Mouse (Mus musculus) spleen, adult 2 months (tissue): ENCODE results near the gene Nmral1. TPM values are rescaled to one million over a fixed set of nuclear protein-coding genes. Genes with fewer than 3 reads are reported as not detected.

Source experiments
- DNase-seq, 2 experiments: peaks; one replicate each; pipeline versions ENCODE4 v3.0.0 to v3.0.0-alpha.2; 2012 to 2021; ENCODE audit warnings: low spot score in 2 of 2, low read depth in 1 of 2
- H3K27ac ChIP-seq: fragments of 200-500 bp; 2 replicates; pipeline ENCODE4 v1.5.1; 2012; ENCODE audit warnings: low read length, inconsistent platforms; ENCODE audit not compliant: insufficient read depth
- H3K27me3 ChIP-seq: fragments of 200-500 bp; 2 replicates; pipeline ENCODE4 v1.6.1; 2012; ENCODE audit warnings: mild to moderate bottlenecking, moderate library complexity, low read length, inconsistent platforms; ENCODE audit not compliant: control insufficient read depth, insufficient read depth
- H3K36me3 ChIP-seq: fragments of 200-500 bp; 2 replicates; pipeline ENCODE4 v1.6.1; 2012; ENCODE audit warnings: mild to moderate bottlenecking, low read length, inconsistent platforms; ENCODE audit not compliant: control insufficient read depth, insufficient read depth
- H3K4me1 ChIP-seq: fragments of 200-500 bp; 2 replicates; pipeline ENCODE4 v1.6.1; 2011; ENCODE audit warnings: inconsistent platforms; ENCODE audit not compliant: control insufficient read depth, insufficient read depth, insufficient read length
- H3K4me3 ChIP-seq: fragments of 200-500 bp; 2 replicates; pipeline ENCODE4 v1.5.1; 2011; ENCODE audit warnings: mild to moderate bottlenecking, inconsistent platforms; ENCODE audit not compliant: insufficient read depth, insufficient read length; ENCODE audit errors: extremely low read depth
- CTCF ChIP-seq: fragments of 200-500 bp; IDR thresholded peaks from 2 replicates; pipeline ENCODE4 v1.5.1; 2011; ENCODE audit warnings: mild to moderate bottlenecking, inconsistent platforms; ENCODE audit not compliant: insufficient read depth, insufficient read length, insufficient replicate concordance; ENCODE audit errors: extremely low read depth
- POLR2A ChIP-seq: fragments of 200-500 bp; IDR thresholded peaks from 2 replicates; pipeline ENCODE4 v1.6.1; 2011; ENCODE audit warnings: low read depth, low read length, inconsistent platforms
- WGBS: fragments of 180-500 bp; shearing (Covaris S2); methylation state at CpG from one replicate; pipeline ENCODE4 v1.1.7; 2018; 5-methylcytosine and 5-hydroxymethylcytosine counted together
- polyA plus RNA-seq: library from polyadenylated mRNA; depleted of rRNA; stranded (reverse); fragments of >200 nt; gene quantifications from 2 replicates; pipeline ENCODE4 v1.2.3, GENCODE M21; 2012; rRNA removed

Gene Nmral1
- polyA plus RNA-seq, 1 experiment, result 8.7 TPM

DNA sequence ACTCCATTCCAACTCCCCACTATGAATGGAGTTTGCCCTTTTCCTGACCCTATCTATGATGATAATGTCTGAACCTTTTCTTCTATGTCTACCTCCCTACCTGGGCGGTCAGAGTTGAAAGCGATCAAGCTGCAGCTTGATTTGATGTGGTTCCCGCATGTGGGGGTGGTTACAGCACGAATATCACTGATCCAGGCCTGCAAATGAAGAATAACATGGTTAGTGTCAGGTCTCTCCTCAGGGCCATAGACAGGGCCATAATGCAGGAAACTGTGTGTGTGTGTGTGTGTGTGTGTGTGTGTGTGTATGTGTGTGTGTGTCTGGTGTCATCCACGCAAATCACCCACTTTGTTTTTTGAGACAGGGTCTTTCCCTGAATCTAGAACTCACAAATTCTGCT lies 42.3 kb downstream of the Nmral1 start:
- Histone ChIP-seq H3K27ac (no peak overlapping the region), H3K27me3 (no peaks in the 10 kb centered on the region), H3K36me3 (peaks cover 8% of the 10 kb centered on the region), H3K4me3 (no peak overlapping the region), H3K4me1 (peaks cover 32% of the 10 kb centered on the region; the same call in 1 of the 2 replicates)
- WGBS, result 78% methylated on average over 5 of the region's 5 CpGs
- DNase-seq, result no peak
- TF ChIP-seq POLR2A (no peak), CTCF (no peak)

GRCm38 (mm10) chr16:4674091-4674490 lies 45.1 kb downstream of the Nmral1 start:
- TF ChIP-seq CTCF (no peak), POLR2A (no peak)
- H3K4me1 ChIP-seq, result peaks cover 32% of the 10 kb centered on the region; the same call in 1 of the 2 replicates
- no peak overlapping the region for H3K4me3 ChIP-seq
- DNase-seq, result peak; percentile 61 to 69
- 8% methylated on average over 4 of the region's 4 CpGs for WGBS
- H3K27ac ChIP-seq, result peak overlapping the region; percentile 73
- peaks cover 14% of the 10 kb centered on the region for H3K36me3 ChIP-seq
- H3K27me3 ChIP-seq, result no peaks in the 10 kb centered on the region

DNA sequence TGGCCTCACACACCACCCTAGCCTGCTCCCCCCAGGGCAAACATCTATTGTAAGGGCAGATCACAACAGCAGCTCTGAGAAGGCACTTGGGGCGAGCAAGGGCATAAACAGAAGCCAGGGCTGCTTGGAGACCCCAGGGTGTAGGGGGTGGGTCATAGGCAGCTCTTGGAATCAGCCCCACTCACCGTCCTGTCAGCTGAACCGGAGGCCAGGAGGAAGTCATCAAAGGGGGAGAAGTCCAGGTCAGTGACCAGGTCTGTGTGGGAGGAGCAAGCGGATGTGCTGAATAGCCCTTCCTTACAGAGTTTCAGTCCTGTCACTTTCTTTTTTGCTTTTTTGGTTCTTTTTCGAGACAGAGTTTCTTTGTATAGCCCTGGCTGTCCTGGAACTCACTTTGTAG lies 48.8 kb downstream of the Nmral1 start:
- 92% methylated on average over 5 of the region's 5 CpGs for WGBS
- Histone ChIP-seq H3K4me1 (peaks cover 13% of the 10 kb centered on the region; the same call in 1 of the 2 replicates), H3K27me3 (no peaks in the 10 kb centered on the region), H3K4me3 (no peak overlapping the region), H3K27ac (no peak overlapping the region), H3K36me3 (peaks cover 24% of the 10 kb centered on the region)
- no peak for DNase-seq
- TF ChIP-seq POLR2A, result no peak
- TF ChIP-seq CTCF, result no peak

DNA sequence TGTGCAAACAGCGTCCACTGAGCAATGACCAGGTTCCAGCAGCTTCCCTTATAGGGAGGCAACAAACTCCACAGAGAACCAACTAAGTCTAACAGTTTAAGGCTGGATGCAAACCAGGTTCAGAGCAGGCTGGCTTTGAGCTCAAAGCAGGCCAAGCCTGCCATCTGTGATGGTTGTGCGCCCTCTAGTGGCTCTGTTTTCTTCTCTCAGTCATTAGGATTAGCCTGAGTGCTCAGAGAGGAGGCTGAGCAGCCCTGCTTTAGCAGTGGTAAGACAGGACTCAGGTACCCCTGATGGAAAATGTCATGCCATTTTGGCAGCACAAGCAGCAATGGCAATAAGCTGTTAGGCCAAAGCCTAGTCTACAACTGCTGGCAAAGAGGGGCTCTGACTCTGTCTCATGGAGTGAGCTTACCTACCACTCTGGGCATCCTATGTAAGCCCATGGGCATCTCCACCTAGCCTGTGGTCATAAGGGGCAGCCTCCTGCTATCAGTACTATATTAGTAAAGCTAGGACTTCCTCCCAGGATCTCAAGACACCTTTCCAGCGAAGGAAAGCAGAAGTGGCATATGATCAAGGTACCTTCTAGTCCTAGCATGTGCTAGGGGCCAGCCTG lies 51.9 kb downstream of the Nmral1 start:
- Histone ChIP-seq H3K4me1 (no peaks in the 10 kb centered on the region), H3K36me3 (peaks cover 25% of the 10 kb centered on the region), H3K27ac (no peak overlapping the region), H3K27me3 (no peaks in the 10 kb centered on the region), H3K4me3 (no peak overlapping the region)
- no peak for TF ChIP-seq POLR2A
- peak; percentile 88; the same call in 1 of the 2 replicates for TF ChIP-seq CTCF
- 43% methylated on average over 3 of the region's 3 CpGs for WGBS
- DNase-seq, result peak; percentile 58 to 83

DNA sequence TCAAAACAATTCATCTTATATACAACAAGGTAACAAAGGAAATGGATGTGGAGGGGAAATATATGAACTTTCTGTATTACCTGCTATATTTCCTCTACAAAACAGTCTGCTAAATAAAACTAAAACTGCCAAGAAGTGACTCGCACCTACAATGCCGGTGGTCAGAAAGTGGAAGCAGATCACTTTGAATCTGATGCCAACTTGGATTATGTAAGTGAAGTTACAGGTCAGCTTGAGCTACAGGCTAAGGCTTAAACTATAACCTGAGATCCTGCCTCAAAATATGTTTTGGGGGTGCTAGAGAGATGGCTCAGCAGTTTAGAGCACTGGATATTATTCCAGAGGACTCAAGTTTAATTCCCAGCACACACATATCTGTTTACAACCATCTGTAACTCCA lies 53.4 kb downstream of the Nmral1 start:
- H3K4me3 ChIP-seq, result no peak overlapping the region
- peaks cover 30% of the 10 kb centered on the region for H3K36me3 ChIP-seq
- TF ChIP-seq CTCF (no peak), POLR2A (no peak)
- no peaks in the 10 kb centered on the region for H3K4me1 ChIP-seq
- 88% methylated on average over 2 of the region's 2 CpGs for WGBS
- no peak overlapping the region for H3K27ac ChIP-seq
- DNase-seq, result no peak
- H3K27me3 ChIP-seq, result no peaks in the 10 kb centered on the region

DNA sequence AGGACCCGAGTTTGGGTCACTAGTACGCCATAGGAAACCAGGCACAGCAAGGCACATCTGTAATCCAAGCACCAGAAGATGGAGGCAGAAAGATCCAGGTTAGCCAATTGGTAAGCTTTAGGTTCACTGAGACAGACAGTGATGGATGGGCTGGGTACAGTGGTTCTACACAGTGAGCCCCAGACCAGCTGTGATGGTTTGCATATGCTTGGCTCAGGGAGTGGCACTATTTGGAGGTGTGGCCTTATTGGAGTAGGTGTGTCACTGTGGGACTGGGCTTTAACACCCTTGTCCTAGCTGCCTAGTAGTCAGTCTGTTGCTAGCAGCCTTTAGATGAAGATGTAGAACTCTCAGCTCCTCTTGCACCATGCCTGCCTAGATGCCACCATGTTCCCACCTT lies 55.4 kb downstream of the Nmral1 start:
- Histone ChIP-seq H3K36me3 (peaks cover 26% of the 10 kb centered on the region), H3K27me3 (no peaks in the 10 kb centered on the region), H3K27ac (no peak overlapping the region), H3K4me3 (no peak overlapping the region), H3K4me1 (no peaks in the 10 kb centered on the region)
- WGBS, result 83% methylated on average over 2 of the region's 2 CpGs
- no peak for DNase-seq
- TF ChIP-seq POLR2A (no peak), CTCF (no peak)

GRCm38 (mm10) chr16:4661605-4662004 lies 57.6 kb downstream of the Nmral1 start:
- no peak overlapping the region for H3K27ac ChIP-seq
- no peak overlapping the region for H3K4me3 ChIP-seq
- H3K27me3 ChIP-seq, result no peaks in the 10 kb centered on the region
- DNase-seq, result no peak
- H3K4me1 ChIP-seq, result no peaks in the 10 kb centered on the region
- no peak for TF ChIP-seq POLR2A
- no peak for TF ChIP-seq CTCF
- peaks cover 27% of the 10 kb centered on the region for H3K36me3 ChIP-seq
- 89% methylated on average over 2 of the region's 2 CpGs for WGBS

Other genes with a start within 250 kb of the Nmral1 start
- 0.53 and 0.68 TPM in 2 replicates for gene Srl, start 177.5 kb downstream of the Nmral1 start, polyA plus RNA-seq
- gene Tfap4, start 159.5 kb downstream of the Nmral1 start, polyA plus RNA-seq, result 5.6 and 8.7 TPM in 2 replicates
- gene Glis2, start 124.6 kb downstream of the Nmral1 start, polyA plus RNA-seq, result 11.9 and 14.1 TPM in 2 replicates
- 8.2 and 9.5 TPM in 2 replicates for gene Pam16, start 94.4 kb downstream of the Nmral1 start, polyA plus RNA-seq
- 23.6 and 31.3 TPM in 2 replicates for gene Vasn, start 79.4 kb downstream of the Nmral1 start, polyA plus RNA-seq
- gene Dnaja3, start 79.4 kb downstream of the Nmral1 start, polyA plus RNA-seq, result 11.0 and 12.1 TPM in 2 replicates
- gene Coro7, start 39.6 kb downstream of the Nmral1 start, polyA plus RNA-seq, result 150 and 191 TPM in 2 replicates
- gene Hmox2, start 7.0 kb upstream of the Nmral1 start, polyA plus RNA-seq, result 17.2 and 19.8 TPM in 2 replicates
- 40.4 and 55.2 TPM in 2 replicates for gene Cdip1, start 70.9 kb upstream of the Nmral1 start, polyA plus RNA-seq
- not detected in 2 replicates for gene 4930562C15Rik, start 116.1 kb upstream of the Nmral1 start, polyA plus RNA-seq
- gene Ubald1, start 161.0 kb upstream of the Nmral1 start, polyA plus RNA-seq, result 65.6 and 67.6 TPM in 2 replicates
- gene Mgrn1, start 166.9 kb upstream of the Nmral1 start, polyA plus RNA-seq, result 103 and 134 TPM in 2 replicates
- 70.3 and 78.4 TPM in 2 replicates for gene Nudt16l1, start 219.4 kb upstream of the Nmral1 start, polyA plus RNA-seq
- 51.5 and 56.3 TPM in 2 replicates for gene Anks3, start 244.8 kb upstream of the Nmral1 start, polyA plus RNA-seq